Mouse (Mus musculus): ENCODE measurements at regions not wholly inside any gene's neighbourhood (a gene's known extent, or its start where the extent isn't known, plus 50 kb on each side); places are given as distances from the start of the nearest gene placed in this dataset.
"Not testable (repeated sequence)": the region's sequence is repeated elsewhere in the genome, so short reads cannot be mapped to it uniquely, and the experiment has no call there.

- ATAC-seq (ENCODE audit: extremely low read depth, insufficient number of reproducible peaks, low FRiP score, poor library complexity, severe bottlenecking): no peak
- TF ChIP-seq POLR2AphosphoS5 (IDR thresholded peaks at IDR 0.05; ENCODE audit: insufficient replicate concordance, low read depth, low read length): no peak
- TF ChIP-seq TAL1 (conservative IDR thresholded peaks at IDR 0.05; ENCODE audit: low read depth, low read length): no peak
- TF ChIP-seq CTCF (IDR thresholded peaks at IDR 0.05; ENCODE audit: low read depth, low read length): no peak
- TF ChIP-seq GATA1 (IDR thresholded peaks at IDR 0.05; ENCODE audit: borderline replicate concordance, low read length): no peak
- no peak for TF ChIP-seq GATA2 (IDR thresholded peaks at IDR 0.05; ENCODE audit: borderline replicate concordance, low read depth, low read length)
- Histone ChIP-seq H3K27me3 (ENCODE audit: insufficient read depth, low read length) (no peaks in the 10 kb centered on the region), H3K9me3 (replicated peaks) (no peaks in the 10 kb centered on the region), H3K4me3 (ENCODE audit: low read depth, low read length) (no peak overlapping the region), H3K36me3 (replicated peaks) (no peaks in the 10 kb centered on the region), H3K4me1 (ENCODE audit: insufficient read depth, low read depth, low read length) (no peaks in the 10 kb centered on the region)
- DNase-seq (ENCODE audit: low spot score): no peak
Observed at GRCm38 (mm10) chr2:78253601-78254097, 307.5 kb upstream of the Cwc22 start.

GRCm38 (mm10) chr2:78246354-78246753 lies 300.2 kb upstream of the Cwc22 start:
- no peaks in the 10 kb centered on the region for H3K9me3 ChIP-seq (replicated peaks)
- H3K4me1 ChIP-seq (ENCODE audit: insufficient read depth, low read depth, low read length): no peaks in the 10 kb centered on the region
- no peak for ATAC-seq (ENCODE audit: extremely low read depth, insufficient number of reproducible peaks, low FRiP score, poor library complexity, severe bottlenecking)
- H3K27me3 ChIP-seq (ENCODE audit: insufficient read depth, low read length): peaks cover 2% of the 10 kb centered on the region; the same call in 1 of the 2 replicates
- no peak for TF ChIP-seq GATA1 (IDR thresholded peaks at IDR 0.05; ENCODE audit: borderline replicate concordance, low read length)
- TF ChIP-seq POLR2AphosphoS5 (IDR thresholded peaks at IDR 0.05; ENCODE audit: insufficient replicate concordance, low read depth, low read length): no peak
- no peak for DNase-seq (ENCODE audit: low spot score)
- H3K4me3 ChIP-seq (ENCODE audit: low read depth, low read length): no peak overlapping the region
- H3K36me3 ChIP-seq (replicated peaks): no peaks in the 10 kb centered on the region

GRCm38 (mm10) chr2:78240299-78240698 lies 294.1 kb upstream of the Cwc22 start:
- H3K9me3 ChIP-seq (replicated peaks): no peaks in the 10 kb centered on the region
- no peak for ATAC-seq (ENCODE audit: extremely low read depth, insufficient number of reproducible peaks, low FRiP score, poor library complexity, severe bottlenecking)
- H3K36me3 ChIP-seq (replicated peaks): no peaks in the 10 kb centered on the region
- H3K4me3 ChIP-seq (ENCODE audit: low read depth, low read length): no peak overlapping the region
- DNase-seq (ENCODE audit: low spot score): no peak
- H3K4me1 ChIP-seq (ENCODE audit: insufficient read depth, low read depth, low read length): no peaks in the 10 kb centered on the region
- peaks cover 2% of the 10 kb centered on the region; the same call in 1 of the 2 replicates for H3K27me3 ChIP-seq (ENCODE audit: insufficient read depth, low read length)
- TF ChIP-seq POLR2AphosphoS5 (IDR thresholded peaks at IDR 0.05; ENCODE audit: insufficient replicate concordance, low read depth, low read length) (no peak), CTCF (IDR thresholded peaks at IDR 0.05; ENCODE audit: low read depth, low read length) (no peak), GATA2 (IDR thresholded peaks at IDR 0.05; ENCODE audit: borderline replicate concordance, low read depth, low read length) (no peak), TAL1 (conservative IDR thresholded peaks at IDR 0.05; ENCODE audit: low read depth, low read length) (no peak), GATA1 (IDR thresholded peaks at IDR 0.05; ENCODE audit: borderline replicate concordance, low read length) (no peak)

GRCm38 (mm10) chr2:78225383-78226100 lies 279.4 kb upstream of the Cwc22 start:
- H3K4me1 ChIP-seq (ENCODE audit: insufficient read depth, low read depth, low read length); H3K27me3 ChIP-seq (ENCODE audit: insufficient read depth, low read length); DNase-seq (ENCODE audit: low spot score); H3K4me3 ChIP-seq (ENCODE audit: low read depth, low read length); ATAC-seq (ENCODE audit: extremely low read depth, insufficient number of reproducible peaks, low FRiP score, poor library complexity, severe bottlenecking); H3K36me3 ChIP-seq (replicated peaks); H3K9me3 ChIP-seq (replicated peaks): not testable (repeated sequence)

GRCm38 (mm10) chr2:78214469-78214868 lies 268.3 kb upstream of the Cwc22 start:
- no peak for TF ChIP-seq POLR2AphosphoS5 (IDR thresholded peaks at IDR 0.05; ENCODE audit: insufficient replicate concordance, low read depth, low read length)
- TF ChIP-seq GATA1 (IDR thresholded peaks at IDR 0.05; ENCODE audit: borderline replicate concordance, low read length): no peak
- no peak for TF ChIP-seq TAL1 (conservative IDR thresholded peaks at IDR 0.05; ENCODE audit: low read depth, low read length)
- no peak for TF ChIP-seq GATA2 (IDR thresholded peaks at IDR 0.05; ENCODE audit: borderline replicate concordance, low read depth, low read length)
- no peak for TF ChIP-seq CTCF (IDR thresholded peaks at IDR 0.05; ENCODE audit: low read depth, low read length)
- no peaks in the 10 kb centered on the region for H3K36me3 ChIP-seq (replicated peaks)
- H3K4me3 ChIP-seq (ENCODE audit: low read depth, low read length): no peak overlapping the region
- H3K9me3 ChIP-seq (replicated peaks): no peaks in the 10 kb centered on the region
- peaks cover 3% of the 10 kb centered on the region; the same call in 1 of the 2 replicates for H3K27me3 ChIP-seq (ENCODE audit: insufficient read depth, low read length)
- no peak for DNase-seq (ENCODE audit: low spot score)
- no peaks in the 10 kb centered on the region for H3K4me1 ChIP-seq (ENCODE audit: insufficient read depth, low read depth, low read length)
- ATAC-seq (ENCODE audit: extremely low read depth, insufficient number of reproducible peaks, low FRiP score, poor library complexity, severe bottlenecking): no peak

- Histone ChIP-seq H3K4me3 (ENCODE audit: low read depth, low read length) (no peak overlapping the region), H3K9me3 (replicated peaks) (no peaks in the 10 kb centered on the region), H3K27me3 (ENCODE audit: insufficient read depth, low read length) (no peaks in the 10 kb centered on the region; the same call in 1 of the 2 replicates), H3K4me1 (ENCODE audit: insufficient read depth, low read depth, low read length) (no peaks in the 10 kb centered on the region), H3K36me3 (replicated peaks) (no peaks in the 10 kb centered on the region)
- DNase-seq (ENCODE audit: low spot score) (no peak), ATAC-seq (ENCODE audit: extremely low read depth, insufficient number of reproducible peaks, low FRiP score, poor library complexity, severe bottlenecking) (no peak)
- no peak for TF ChIP-seq GATA2 (IDR thresholded peaks at IDR 0.05; ENCODE audit: borderline replicate concordance, low read depth, low read length)
- no peak for TF ChIP-seq CTCF (IDR thresholded peaks at IDR 0.05; ENCODE audit: low read depth, low read length)
- TF ChIP-seq GATA1 (IDR thresholded peaks at IDR 0.05; ENCODE audit: borderline replicate concordance, low read length): no peak
- TF ChIP-seq POLR2AphosphoS5 (IDR thresholded peaks at IDR 0.05; ENCODE audit: insufficient replicate concordance, low read depth, low read length): no peak
- TF ChIP-seq TAL1 (conservative IDR thresholded peaks at IDR 0.05; ENCODE audit: low read depth, low read length): no peak
Observed at GRCm38 (mm10) chr2:78205125-78205524, 258.9 kb upstream of the Cwc22 start.

All from G1E (cell line).